In the genomic region with DNA sequence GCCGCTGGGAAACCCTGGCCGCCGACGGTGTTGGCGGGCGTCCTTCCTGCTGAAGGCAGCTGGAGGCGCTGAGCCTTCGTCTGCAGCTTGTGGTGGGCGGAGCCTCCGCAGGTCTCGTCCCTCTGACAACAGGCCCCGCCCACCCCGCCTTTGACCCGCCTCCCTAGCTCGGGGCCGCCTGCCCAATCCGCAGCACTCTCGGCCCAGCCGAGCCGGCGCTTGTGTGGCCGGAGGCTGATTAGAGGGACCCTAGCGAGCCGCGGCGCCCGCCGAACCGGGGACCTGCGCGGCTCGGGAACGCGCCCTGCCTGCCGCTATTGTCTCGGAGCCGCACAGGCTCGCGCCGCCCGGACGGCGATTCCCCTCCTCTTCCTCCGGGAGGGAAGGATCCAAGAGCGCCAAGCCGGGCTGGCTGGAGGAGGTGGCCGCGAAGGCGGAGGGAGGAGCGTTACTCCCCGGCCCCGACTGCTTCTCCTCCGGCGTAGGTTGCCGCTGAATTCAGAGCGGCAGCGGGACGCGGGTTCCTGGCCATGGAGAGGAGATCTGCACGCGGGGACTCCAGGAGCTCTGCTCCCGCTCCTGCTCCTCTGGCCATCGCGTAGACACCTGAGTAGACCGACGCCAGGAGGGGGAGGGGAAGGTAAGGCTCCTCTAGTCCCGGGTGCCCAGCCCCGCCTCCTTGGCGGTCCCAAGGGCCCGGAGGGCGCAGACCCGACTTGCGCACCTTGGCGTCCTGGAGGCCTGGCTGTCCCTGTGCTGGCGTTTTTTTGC, we compare ENCODE assay signal across 8 mouse cellular contexts. TPM values are rescaled to one million over a fixed set of nuclear protein-coding genes. Genes with fewer than 3 reads are reported as not detected.
DNase-seq lines count a peak whose midpoint lies in the region; ATAC-seq and TF ChIP-seq lines count a peak whose summit lies in the region.

A gene (plus strand): TSS at position 196 of the 771 bp plus-strand sequence.

- H3K9me3 ChIP-seq in embryonic facial prominence, embryonic 12.5 days = no peaks in the 10 kb centered on the region
- H3K9me3 ChIP-seq in limb, embryonic 11.5 days (ENCODE audit: control insufficient read depth, low read length) = no peaks in the 10 kb centered on the region
- no peaks in the 10 kb centered on the region for H3K9me3 ChIP-seq in midbrain, embryonic 13.5 days

- TF ChIP-seq CTCF in small intestine, adult 2 months (IDR thresholded peaks at IDR 0.05; ENCODE audit: extremely low read depth, insufficient read length, insufficient replicate concordance, low read depth, low read length) = peak; percentile 53

- H3K4me3 ChIP-seq in embryonic facial prominence, embryonic 12.5 days = peak within 1 kb of the TSS; percentile 71
- peak within 1 kb of the TSS; percentile 82 for H3K4me3 ChIP-seq in limb, embryonic 11.5 days (ENCODE audit: low read depth, low read length)
- peak within 1 kb of the TSS; percentile 86 for H3K4me3 ChIP-seq in midbrain, embryonic 13.5 days (replicated peaks)
- peak within 1 kb of the TSS; percentile 98 for H3K4me3 ChIP-seq in small intestine, adult 2 months (ENCODE audit: low read depth, low read length)

- no peaks in the 10 kb centered on the region for H3K36me3 ChIP-seq in embryonic facial prominence, embryonic 12.5 days
- no peaks in the 10 kb centered on the region for H3K36me3 ChIP-seq in limb, embryonic 11.5 days (ENCODE audit: control insufficient read depth, insufficient read depth, low read length)
- no peaks in the 10 kb centered on the region for H3K36me3 ChIP-seq in midbrain, embryonic 13.5 days
- H3K36me3 ChIP-seq in small intestine, adult 2 months (ENCODE audit: control insufficient read depth, insufficient read depth, low read length) = no peaks in the 10 kb centered on the region

- peak; percentile 93 for ATAC-seq in embryonic facial prominence, embryonic 12.5 days (ENCODE audit: insufficient number of reproducible peaks, insufficient read depth, low FRiP score, low TSS enrichment)
- ATAC-seq in limb, embryonic 11.5 days (ENCODE audit: insufficient number of reproducible peaks, low FRiP score, low TSS enrichment, low read depth) = peak; percentile 96
- ATAC-seq in midbrain, embryonic 13.5 days = peak; percentile 94

- H3K4me1 ChIP-seq in embryonic facial prominence, embryonic 12.5 days = peaks cover 36% of the 10 kb centered on the region
- peaks cover 24% of the 10 kb centered on the region for H3K4me1 ChIP-seq in limb, embryonic 11.5 days (ENCODE audit: control insufficient read depth, insufficient read depth, low read length)
- peaks cover 49% of the 10 kb centered on the region for H3K4me1 ChIP-seq in midbrain, embryonic 13.5 days (replicated peaks)
- H3K4me1 ChIP-seq in small intestine, adult 2 months (ENCODE audit: control insufficient read depth, insufficient read depth, insufficient read length, low read length) = peaks cover 16% of the 10 kb centered on the region

- peak within 1 kb of the TSS; percentile 94 for H3K27ac ChIP-seq in embryonic facial prominence, embryonic 12.5 days
- peak within 1 kb of the TSS; percentile 87 for H3K27ac ChIP-seq in limb, embryonic 11.5 days (replicated peaks; ENCODE audit: low read depth, low read length)
- H3K27ac ChIP-seq in midbrain, embryonic 13.5 days = peak within 1 kb of the TSS; percentile 96
- peak within 1 kb of the TSS; percentile 91 for H3K27ac ChIP-seq in small intestine, adult 2 months (ENCODE audit: insufficient read depth, low read depth, low read length)

- peak within 1 kb of the TSS; percentile 79 for H3K4me2 ChIP-seq in embryonic facial prominence, embryonic 12.5 days (replicated peaks)
- peak within 1 kb of the TSS; percentile 55 for H3K4me2 ChIP-seq in limb, embryonic 11.5 days (ENCODE audit: low read depth, severe bottlenecking)
- peak within 1 kb of the TSS; percentile 82 for H3K4me2 ChIP-seq in midbrain, embryonic 13.5 days (replicated peaks)

- WGBS in embryonic facial prominence, embryonic 12.5 days = under 1% methylated on average over 74 of the region's 75 CpGs
- under 1% methylated on average over 69 of the region's 75 CpGs for WGBS in limb, embryonic 11.5 days
- WGBS in midbrain, embryonic 13.5 days = under 1% methylated on average over 74 of the region's 75 CpGs
- WGBS in small intestine, adult 2 months = under 1% methylated on average over 75 of the region's 75 CpGs

- H3K9ac ChIP-seq in embryonic facial prominence, embryonic 12.5 days = peak within 1 kb of the TSS; percentile 81
- H3K9ac ChIP-seq in limb, embryonic 11.5 days (ENCODE audit: low read length) = peak within 1 kb of the TSS; percentile 93
- H3K9ac ChIP-seq in midbrain, embryonic 13.5 days (replicated peaks) = peak within 1 kb of the TSS; percentile 92

- peaks cover 6% of the 10 kb centered on the region; the same call in 1 of the 2 replicates for H3K27me3 ChIP-seq in embryonic facial prominence, embryonic 12.5 days
- no peaks in the 10 kb centered on the region for H3K27me3 ChIP-seq in limb, embryonic 11.5 days (ENCODE audit: control insufficient read depth, insufficient read depth, low read length)
- H3K27me3 ChIP-seq in midbrain, embryonic 13.5 days = no peaks in the 10 kb centered on the region
- H3K27me3 ChIP-seq in small intestine, adult 2 months (ENCODE audit: control insufficient read depth, insufficient read depth, low read length) = no peaks in the 10 kb centered on the region

- TF ChIP-seq POLR2A in small intestine, adult 2 months (IDR thresholded peaks at IDR 0.05; ENCODE audit: low read depth, low read length) = peak; percentile 96

- peak; percentile 95 for DNase-seq in 3T3-L1 (ENCODE audit: low read depth, low spot score)
- DNase-seq in adrenal gland, postnatal 36 days = peak; percentile 97 to 98
- peak; percentile 97 for DNase-seq in heart, adult 18-20 months
- peak; percentile 98 for DNase-seq in kidney, adult 18-20 months
- DNase-seq in limb, embryonic 11.5 days (ENCODE audit: low spot score) = peak; percentile 98

RNA-seq across cellular contexts. Expression of the gene that starts here (rescaled TPM):
- total RNA-seq in adrenal gland, postnatal 36 days (2021) = 10 to 100 TPM; 22.8 to 23.7 TPM
- 51.7 and 55.0 TPM in 2 replicates for polyA plus RNA-seq in embryonic facial prominence, embryonic 12.5 days (2016; fragmentation: Nextera tagmentation; extraction: Ambion mirVana)
- total RNA-seq in heart, adult 18-20 months (2021) = 10 to 100 TPM; 11.0 to 11.3 TPM
- polyA plus RNA-seq in limb, embryonic 11.5 days (2014; fragmentation: Nextera tagmentation; extraction: Ambion mirVana) = 52.1 and 54.6 TPM in 2 replicates
- 73.8 and 76.2 TPM in 2 replicates for polyA plus RNA-seq in midbrain, embryonic 13.5 days (2015; fragmentation: Nextera tagmentation; extraction: Ambion mirVana)
- polyA plus RNA-seq in small intestine, adult 2 months (2012; rRNA removed) = 2.0 and 3.8 TPM in 2 replicates

Comparison
In these comparisons a context has a peak if more than half of its experiments do, and no peak if none do; other contexts are left out.
1. Peak in every context shown above with its lines: DNase-seq, ATAC-seq, H3K4me3 ChIP-seq and H3K27ac ChIP-seq.
2. RNA of the gene that starts here (polyA plus RNA-seq): 73.8 to 76.2 TPM in midbrain, embryonic 13.5 days, 52.1 to 54.6 TPM in limb, embryonic 11.5 days and 51.7 to 55.0 TPM in embryonic facial prominence, embryonic 12.5 days; 2.0 to 3.8 TPM in small intestine, adult 2 months; every median in the first group is over 10 times any median in the second.